Mouse (Mus musculus) limb, embryonic 15.5 days (tissue): Measurements from ENCODE around the gene Zfp804b. TPM values are rescaled to one million over a fixed set of nuclear protein-coding genes. Genes with fewer than 3 reads are reported as not detected.

Experiments
- ATAC-seq: fragments of 200-750 bp; cut with Nextera tagmentation; 2 replicates; pipeline ENCODE4 v1.8.0; 2017; ENCODE audit warnings: low read depth, moderate TSS enrichment; ENCODE audit not compliant: insufficient number of reproducible peaks, low FRiP score, low TSS enrichment
- H3K27ac ChIP-seq: fragments of 300-500 bp; sonication (generic); 2 replicates; pipeline ENCODE4 v1.5.1; 2015; ENCODE audit warnings: moderate library complexity, mild to moderate bottlenecking, inconsistent platforms
- H3K27me3 ChIP-seq: fragments of 300-500 bp; sonication (generic); 2 replicates; pipeline ENCODE4 v1.6.1; 2015; ENCODE audit warnings: inconsistent platforms
- H3K36me3 ChIP-seq: fragments of 300-500 bp; sonication (generic); 2 replicates; pipeline ENCODE4 v1.6.1; 2015; ENCODE audit warnings: inconsistent platforms
- H3K4me1 ChIP-seq: fragments of 300-500 bp; sonication (generic); 2 replicates; pipeline ENCODE4 v1.6.1; 2015; ENCODE audit warnings: inconsistent platforms
- H3K4me2 ChIP-seq: fragments of 300-500 bp; sonication (generic); 2 replicates; pipeline ENCODE4 v1.6.1; 2015; ENCODE audit warnings: mild to moderate bottlenecking, inconsistent platforms
- H3K4me3 ChIP-seq: fragments of 300-500 bp; sonication (generic); 2 replicates; pipeline ENCODE4 v1.5.1; 2015; ENCODE audit warnings: mild to moderate bottlenecking, inconsistent platforms
- H3K9ac ChIP-seq: fragments of 300-500 bp; sonication (generic); 2 replicates; pipeline ENCODE4 v1.6.1; 2015; ENCODE audit warnings: inconsistent platforms
- H3K9me3 ChIP-seq: fragments of 300-500 bp; sonication (generic); 2 replicates; pipeline ENCODE4 v1.6.1; 2016; ENCODE audit warnings: inconsistent platforms
- WGBS: fragments of 180-500 bp; shearing (Covaris S2); methylation state at CpG from one replicate; pipeline ENCODE4 v1.1.7; 2015; 5-methylcytosine and 5-hydroxymethylcytosine counted together
- polyA plus RNA-seq: library from polyadenylated mRNA; unstranded; fragments of >200 nt; fragmentation: Nextera tagmentation; extraction: Ambion mirVana; gene quantifications from 2 replicates; pipeline ENCODE4 v1.2.1, GENCODE M21; 2015

Gene Zfp804b
- polyA plus RNA-seq, 1 experiment from 2014 or later: 0.19 TPM

GRCm38 (mm10) chr5:7073936-7074631 lies 270.5 kb downstream of the Zfp804b start:
- no peak overlapping the region for H3K9ac ChIP-seq
- no peaks in the 10 kb centered on the region for H3K36me3 ChIP-seq
- H3K4me2 ChIP-seq: no peak overlapping the region
- H3K27ac ChIP-seq: no peak overlapping the region
- no peaks in the 10 kb centered on the region for H3K9me3 ChIP-seq
- no peak for ATAC-seq
- 72% methylated on average over 1 of the region's 1 CpGs for WGBS
- no peaks in the 10 kb centered on the region for H3K27me3 ChIP-seq
- no peaks in the 10 kb centered on the region for H3K4me1 ChIP-seq
- no peak overlapping the region for H3K4me3 ChIP-seq

GRCm38 (mm10) chr5:7007468-7007867 lies 337.1 kb downstream of the Zfp804b start:
- 51% methylated on average over 3 of the region's 3 CpGs for WGBS
- no peak for ATAC-seq
- H3K36me3 ChIP-seq: no peaks in the 10 kb centered on the region
- H3K27me3 ChIP-seq: no peaks in the 10 kb centered on the region
- no peak overlapping the region for H3K4me3 ChIP-seq
- H3K4me1 ChIP-seq: no peaks in the 10 kb centered on the region
- no peak overlapping the region for H3K27ac ChIP-seq
- no peaks in the 10 kb centered on the region for H3K9me3 ChIP-seq
- no peak overlapping the region for H3K9ac ChIP-seq
- H3K4me2 ChIP-seq: no peak overlapping the region

GRCm38 (mm10) chr5:6983993-6984392 lies 360.6 kb downstream of the Zfp804b start:
- no peak for ATAC-seq
- H3K9ac ChIP-seq: no peak overlapping the region
- H3K4me1 ChIP-seq: no peaks in the 10 kb centered on the region
- H3K4me2 ChIP-seq: no peak overlapping the region
- H3K36me3 ChIP-seq: no peaks in the 10 kb centered on the region
- WGBS: 85% methylated on average over 4 of the region's 4 CpGs
- no peak overlapping the region for H3K27ac ChIP-seq
- no peaks in the 10 kb centered on the region for H3K9me3 ChIP-seq
- no peak overlapping the region for H3K4me3 ChIP-seq
- H3K27me3 ChIP-seq: no peaks in the 10 kb centered on the region

- no peak overlapping the region for H3K4me3 ChIP-seq
- H3K9ac ChIP-seq: no peak overlapping the region
- 26% methylated on average over 1 of the region's 1 CpGs for WGBS
- no peaks in the 10 kb centered on the region for H3K9me3 ChIP-seq
- H3K27ac ChIP-seq: no peak overlapping the region
- H3K27me3 ChIP-seq: no peaks in the 10 kb centered on the region
- ATAC-seq: no peak
- H3K36me3 ChIP-seq: no peaks in the 10 kb centered on the region
- no peaks in the 10 kb centered on the region for H3K4me1 ChIP-seq
- H3K4me2 ChIP-seq: no peak overlapping the region
Observed at GRCm38 (mm10) chr5:6934837-6935236, 409.7 kb downstream of the Zfp804b start.

- Histone ChIP-seq H3K36me3 (no peaks in the 10 kb centered on the region), H3K9me3 (no peaks in the 10 kb centered on the region), H3K27ac (no peak overlapping the region), H3K27me3 (no peaks in the 10 kb centered on the region), H3K9ac (no peak overlapping the region), H3K4me3 (no peak overlapping the region), H3K4me2 (no peak overlapping the region), H3K4me1 (no peaks in the 10 kb centered on the region)
- WGBS: 91% methylated on average over 3 of the region's 3 CpGs
- ATAC-seq: no peak
Observed at GRCm38 (mm10) chr5:6911290-6911689, 433.3 kb downstream of the Zfp804b start.

GRCm38 (mm10) chr5:6881396-6881795 lies 463.2 kb downstream of the Zfp804b start:
- Histone ChIP-seq H3K27ac (no peak overlapping the region), H3K9me3 (no peaks in the 10 kb centered on the region), H3K9ac (no peak overlapping the region), H3K4me1 (no peaks in the 10 kb centered on the region), H3K36me3 (no peaks in the 10 kb centered on the region), H3K4me2 (no peak overlapping the region), H3K27me3 (no peaks in the 10 kb centered on the region), H3K4me3 (no peak overlapping the region)
- no peak for ATAC-seq

- Histone ChIP-seq H3K9me3 (no peaks in the 10 kb centered on the region), H3K4me3 (no peak overlapping the region), H3K36me3 (no peaks in the 10 kb centered on the region), H3K9ac (no peak overlapping the region), H3K27me3 (no peaks in the 10 kb centered on the region), H3K4me2 (no peak overlapping the region), H3K27ac (no peak overlapping the region), H3K4me1 (no peaks in the 10 kb centered on the region)
- WGBS: 80% methylated on average over 6 of the region's 6 CpGs
- no peak for ATAC-seq
Observed at GRCm38 (mm10) chr5:6871566-6871965, 473.0 kb downstream of the Zfp804b start.

- no peak overlapping the region for H3K27ac ChIP-seq
- H3K4me1 ChIP-seq: no peaks in the 10 kb centered on the region
- H3K4me3 ChIP-seq: no peak overlapping the region
- no peak for ATAC-seq
- H3K36me3 ChIP-seq: no peaks in the 10 kb centered on the region
- H3K4me2 ChIP-seq: no peak overlapping the region
- H3K27me3 ChIP-seq: no peaks in the 10 kb centered on the region
- H3K9ac ChIP-seq: no peak overlapping the region
- no peaks in the 10 kb centered on the region for H3K9me3 ChIP-seq
Observed at GRCm38 (mm10) chr5:6870970-6871369, 473.6 kb downstream of the Zfp804b start.

- no peak overlapping the region for H3K27ac ChIP-seq
- no peak overlapping the region for H3K4me2 ChIP-seq
- 73% methylated on average over 2 of the region's 2 CpGs for WGBS
- H3K4me3 ChIP-seq: no peak overlapping the region
- H3K9ac ChIP-seq: no peak overlapping the region
- ATAC-seq: no peak
- no peaks in the 10 kb centered on the region for H3K36me3 ChIP-seq
- no peaks in the 10 kb centered on the region for H3K9me3 ChIP-seq
- no peaks in the 10 kb centered on the region for H3K4me1 ChIP-seq
- no peaks in the 10 kb centered on the region for H3K27me3 ChIP-seq
Observed at GRCm38 (mm10) chr5:6795396-6795795, 549.2 kb downstream of the Zfp804b start.

- WGBS: 44% methylated on average over 6 of the region's 6 CpGs
- ATAC-seq: no peak
- H3K27me3 ChIP-seq: no peaks in the 10 kb centered on the region
- no peak overlapping the region for H3K9ac ChIP-seq
- no peak overlapping the region for H3K27ac ChIP-seq
- H3K4me1 ChIP-seq: no peaks in the 10 kb centered on the region
- no peak overlapping the region for H3K4me3 ChIP-seq
- no peak overlapping the region for H3K4me2 ChIP-seq
- no peaks in the 10 kb centered on the region for H3K9me3 ChIP-seq
- no peaks in the 10 kb centered on the region for H3K36me3 ChIP-seq
Observed at GRCm38 (mm10) chr5:6769357-6769892, 575.1 kb downstream of the Zfp804b start.
